Mouse (Mus musculus): ENCODE results near the gene Hspb9.

Hspb9 gene

GRCm38 (mm10) chr11:100703851-100704531 is 9.7 kb upstream of the Hspb9 start, which contains the start of gene Dhx58:
Gene Dhx58, minus strand, starts transcription at chr11:100704271.
- in situ Hi-C loops (cut with MboI; ENCODE audit: low sequenced_read_pairs) = loop anchor here (10.0 kb wide), 1 partner anchor 209 kb away; no protein-coding TSS in a partner anchor

- in situ Hi-C loops (cut with MboI; ENCODE audit: low sequenced_read_pairs) = loop anchor here (10.0 kb wide), 1 partner anchor 210 kb away; no protein-coding TSS in a partner anchor
Measured at GRCm38 (mm10) chr11:100705095-100705747, 8.4 kb upstream of the Hspb9 start.

GRCm38 (mm10) chr11:100709201-100709810 is 4.3 kb upstream of the Hspb9 start:
- in situ Hi-C loops (cut with MboI; ENCODE audit: low sequenced_read_pairs) = loop anchor here (10.0 kb wide), 1 partner anchor 215 kb away; no protein-coding TSS in a partner anchor

- in situ Hi-C loops (cut with MboI; ENCODE audit: low sequenced_read_pairs) = no loop called here
Measured at GRCm38 (mm10) chr11:100710528-100710927, 3.1 kb upstream of the Hspb9 start.

- in situ Hi-C loops (cut with MboI; ENCODE audit: low sequenced_read_pairs) = no loop called here
Measured at GRCm38 (mm10) chr11:100710977-100711376, 2.7 kb upstream of the Hspb9 start.

GRCm38 (mm10) chr11:100711783-100712615 is 1.7 kb upstream of the Hspb9 start, which contains the start of gene Kat2a:
Gene Kat2a, minus strand, starts transcription at chr11:100712465.
- in situ Hi-C loops (cut with MboI; ENCODE audit: low sequenced_read_pairs) = no loop called here

GRCm38 (mm10) chr11:100713174-100713573 is 476 bp upstream of the Hspb9 start:
- in situ Hi-C loops (cut with MboI; ENCODE audit: low sequenced_read_pairs) = no loop called here

- in situ Hi-C loops (cut with MboI; ENCODE audit: low sequenced_read_pairs) = no loop called here
Measured at GRCm38 (mm10) chr11:100714534-100714915, 875 bp downstream of the Hspb9 start.

- in situ Hi-C loops (cut with MboI; ENCODE audit: low sequenced_read_pairs) = no loop called here
Measured at GRCm38 (mm10) chr11:100714948-100715347, 1.3 kb downstream of the Hspb9 start.

- in situ Hi-C loops (cut with MboI; ENCODE audit: low sequenced_read_pairs) = no loop called here
Measured at GRCm38 (mm10) chr11:100716649-100717048, 3.0 kb downstream of the Hspb9 start.

GRCm38 (mm10) chr11:100718462-100718861 is 4.8 kb downstream of the Hspb9 start:
- in situ Hi-C loops (cut with MboI; ENCODE audit: low sequenced_read_pairs) = no loop called here

GRCm38 (mm10) chr11:100718866-100719265 is 5.2 kb downstream of the Hspb9 start:
- in situ Hi-C loops (cut with MboI; ENCODE audit: low sequenced_read_pairs) = no loop called here

GRCm38 (mm10) chr11:100719312-100719711 is 5.7 kb downstream of the Hspb9 start:
- in situ Hi-C loops (cut with MboI; ENCODE audit: low sequenced_read_pairs) = no loop called here

GRCm38 (mm10) chr11:100719893-100720292 is 6.2 kb downstream of the Hspb9 start:
- in situ Hi-C loops (cut with MboI; ENCODE audit: low sequenced_read_pairs) = no loop called here

- in situ Hi-C loops (cut with MboI; ENCODE audit: low sequenced_read_pairs) = no loop called here
Measured at GRCm38 (mm10) chr11:100720345-100720744, 6.7 kb downstream of the Hspb9 start.

GRCm38 (mm10) chr11:100721254-100721653 is 7.6 kb downstream of the Hspb9 start:
- in situ Hi-C loops (cut with MboI; ENCODE audit: low sequenced_read_pairs) = no loop called here

GRCm38 (mm10) chr11:100721776-100722492 is 8.3 kb downstream of the Hspb9 start:
- in situ Hi-C loops (cut with MboI; ENCODE audit: low sequenced_read_pairs) = no loop called here

GRCm38 (mm10) chr11:100722493-100723028 is 8.9 kb downstream of the Hspb9 start:
- in situ Hi-C loops (cut with MboI; ENCODE audit: low sequenced_read_pairs) = no loop called here

- in situ Hi-C loops (cut with MboI; ENCODE audit: low sequenced_read_pairs) = no loop called here
Measured at GRCm38 (mm10) chr11:100724919-100725512, 11.4 kb downstream of the Hspb9 start.

Data from CH12F3 (cell line).